Mouse (Mus musculus) CH12.LX (cell line): ENCODE measurements around the gene Dcst1.

ENCODE experiments used
- CTCF ChIP-seq, 2 experiments: IDR thresholded peaks in 1 of 2; conservative IDR thresholded peaks in 1 of 2; 2 replicates each; pipeline ENCODE4 v1.5.1; 2011 to 2012; ENCODE audit warnings: low read depth in 2 of 2, low read length in 2 of 2, improper control_type of control experiment in 1 of 2, inconsistent platforms in 1 of 2, mild to moderate bottlenecking in 1 of 2, moderate library complexity in 1 of 2
- E2F4 ChIP-seq: IDR thresholded peaks from 2 replicates; pipeline ENCODE4 v1.6.1; 2011; ENCODE audit warnings: low read depth, low read length, improper control_type of control experiment; ENCODE audit not compliant: insufficient replicate concordance
- MAZ ChIP-seq: IDR thresholded peaks from 2 replicates; pipeline ENCODE4 v1.6.1; 2012; ENCODE audit warnings: low read depth, mild to moderate bottlenecking, inconsistent platforms, low read length, improper control_type of control experiment, moderate library complexity
- POLR2A ChIP-seq: IDR thresholded peaks from 2 replicates; pipeline ENCODE4 v1.6.1; 2011; ENCODE audit warnings: low read depth, mild to moderate bottlenecking, improper control_type of control experiment, low read length
- ZC3H11A ChIP-seq: IDR thresholded peaks from 2 replicates; pipeline ENCODE4 v1.6.1; 2012; ENCODE audit warnings: low read depth, mild to moderate bottlenecking, inconsistent platforms, low read length, improper control_type of control experiment

DNA sequence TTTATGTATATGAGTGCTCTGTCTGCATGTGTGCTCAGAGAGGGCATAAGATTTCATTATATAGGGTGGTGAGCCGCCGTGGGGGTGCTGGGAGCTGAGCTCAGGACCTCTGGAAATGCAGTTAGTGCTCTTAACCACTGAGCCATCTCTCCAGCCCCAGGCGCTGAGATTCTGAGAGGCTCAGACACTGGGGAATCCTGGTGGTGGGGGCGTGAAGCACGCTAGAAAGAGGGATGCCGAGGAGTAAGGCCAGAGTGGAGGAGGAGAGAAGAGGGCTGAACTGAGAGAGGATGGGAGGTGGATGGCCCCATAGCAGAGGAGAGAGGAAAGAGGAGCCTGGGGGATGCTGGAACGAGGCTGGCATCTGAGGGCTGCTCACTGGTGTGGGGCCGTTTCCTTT lies 422 bp downstream of the Dcst1 start:
- TF ChIP-seq POLR2A (no peak), CTCF (conservative IDR thresholded peaks at IDR 0.05 in 1 of 2, IDR thresholded peaks at IDR 0.05 in 1 of 2; ENCODE audit: low read depth in 2 of 2, low read length in 2 of 2) (no peak), E2F4 (no peak), ZC3H11A (no peak), MAZ (no peak)
